Mouse (Mus musculus): ENCODE results near the gene Ptgdr2. TPM values are rescaled to one million over a fixed set of nuclear protein-coding genes. Genes with fewer than 3 reads are reported as not detected.

Gene Ptgdr2
- polyA plus RNA-seq (2015; fragmentation: Illumina TruSeq; extraction: RNeasy Lipid Tissue Mini Kit (QIAGEN cat#74804); ENCODE audit: insufficient read depth, low read depth, low replicate concordance): not detected

GRCm38 (mm10) chr19:10937110-10937563 lies at the start of gene Ptgdr2:
Gene Ptgdr2 (plus strand): TSS chr19:10937160.

GRCm38 (mm10) chr19:10895016-10895528 lies 41.9 kb upstream of the Ptgdr2 start, which contains the start of gene Prpf19:
Gene Prpf19 (plus strand): TSS chr19:10895231.

GRCm38 (mm10) chr19:10920532-10920931 lies 16.4 kb upstream of the Ptgdr2 start, which contains the start of gene Zp1:
Gene Zp1 (minus strand): TSS chr19:10920632.

GRCm38 (mm10) chr19:10949112-10949511 lies 12.2 kb downstream of the Ptgdr2 start, which contains the start of gene Ccdc86:
Gene Ccdc86 (minus strand): TSS chr19:10949266.

GRCm38 (mm10) chr19:10974238-10974865 lies 37.4 kb downstream of the Ptgdr2 start, which contains the start of gene Ms4a10:
Gene Ms4a10 (minus strand): TSS chr19:10974670.

Other genes with a start within 250 kb of the Ptgdr2 start
- gene Vps37c, start 248.4 kb upstream of the Ptgdr2 start, polyA plus RNA-seq (2015; fragmentation: Illumina TruSeq; extraction: RNeasy Lipid Tissue Mini Kit (QIAGEN cat#74804); ENCODE audit: insufficient read depth, low read depth, low replicate concordance): 9.0 TPM
- 0.52 TPM for gene Cd5, start 198.2 kb upstream of the Ptgdr2 start, polyA plus RNA-seq (2015; fragmentation: Illumina TruSeq; extraction: RNeasy Lipid Tissue Mini Kit (QIAGEN cat#74804); ENCODE audit: insufficient read depth, low read depth, low replicate concordance)
- gene Cd6, start 107.1 kb upstream of the Ptgdr2 start, polyA plus RNA-seq (2015; fragmentation: Illumina TruSeq; extraction: RNeasy Lipid Tissue Mini Kit (QIAGEN cat#74804); ENCODE audit: insufficient read depth, low read depth, low replicate concordance): not detected
- 0.63 TPM for gene Slc15a3, start 97.4 kb upstream of the Ptgdr2 start, polyA plus RNA-seq (2015; fragmentation: Illumina TruSeq; extraction: RNeasy Lipid Tissue Mini Kit (QIAGEN cat#74804); ENCODE audit: insufficient read depth, low read depth, low replicate concordance)
- 2.2 TPM for gene Tmem132a, start 67.2 kb upstream of the Ptgdr2 start, polyA plus RNA-seq (2015; fragmentation: Illumina TruSeq; extraction: RNeasy Lipid Tissue Mini Kit (QIAGEN cat#74804); ENCODE audit: insufficient read depth, low read depth, low replicate concordance)
- gene Tmem109, start 55.2 kb upstream of the Ptgdr2 start, polyA plus RNA-seq (2015; fragmentation: Illumina TruSeq; extraction: RNeasy Lipid Tissue Mini Kit (QIAGEN cat#74804); ENCODE audit: insufficient read depth, low read depth, low replicate concordance): 27.1 TPM
- gene Prpf19, start 41.9 kb upstream of the Ptgdr2 start, polyA plus RNA-seq (2015; fragmentation: Illumina TruSeq; extraction: RNeasy Lipid Tissue Mini Kit (QIAGEN cat#74804); ENCODE audit: insufficient read depth, low read depth, low replicate concordance): 27.3 TPM
- gene Zp1, start 16.5 kb upstream of the Ptgdr2 start, polyA plus RNA-seq (2015; fragmentation: Illumina TruSeq; extraction: RNeasy Lipid Tissue Mini Kit (QIAGEN cat#74804); ENCODE audit: insufficient read depth, low read depth, low replicate concordance): not detected
- gene Ccdc86, start 12.1 kb downstream of the Ptgdr2 start, polyA plus RNA-seq (2015; fragmentation: Illumina TruSeq; extraction: RNeasy Lipid Tissue Mini Kit (QIAGEN cat#74804); ENCODE audit: insufficient read depth, low read depth, low replicate concordance): 1.2 TPM
- not detected for gene Ms4a10, start 37.5 kb downstream of the Ptgdr2 start, polyA plus RNA-seq (2015; fragmentation: Illumina TruSeq; extraction: RNeasy Lipid Tissue Mini Kit (QIAGEN cat#74804); ENCODE audit: insufficient read depth, low read depth, low replicate concordance)
- gene Ms4a15, start 56.1 kb downstream of the Ptgdr2 start, polyA plus RNA-seq (2015; fragmentation: Illumina TruSeq; extraction: RNeasy Lipid Tissue Mini Kit (QIAGEN cat#74804); ENCODE audit: insufficient read depth, low read depth, low replicate concordance): not detected
- not detected for gene Ms4a18, start 80.9 kb downstream of the Ptgdr2 start, polyA plus RNA-seq (2015; fragmentation: Illumina TruSeq; extraction: RNeasy Lipid Tissue Mini Kit (QIAGEN cat#74804); ENCODE audit: insufficient read depth, low read depth, low replicate concordance)
- not detected for gene Ms4a8a, start 143.9 kb downstream of the Ptgdr2 start, polyA plus RNA-seq (2015; fragmentation: Illumina TruSeq; extraction: RNeasy Lipid Tissue Mini Kit (QIAGEN cat#74804); ENCODE audit: insufficient read depth, low read depth, low replicate concordance)
- gene 1700017D01Rik, start 193.7 kb downstream of the Ptgdr2 start, polyA plus RNA-seq (2015; fragmentation: Illumina TruSeq; extraction: RNeasy Lipid Tissue Mini Kit (QIAGEN cat#74804); ENCODE audit: insufficient read depth, low read depth, low replicate concordance): not detected
- gene 1700025F22Rik, start 228.2 kb downstream of the Ptgdr2 start, polyA plus RNA-seq (2015; fragmentation: Illumina TruSeq; extraction: RNeasy Lipid Tissue Mini Kit (QIAGEN cat#74804); ENCODE audit: insufficient read depth, low read depth, low replicate concordance): not detected

All from pancreas, adult 10 weeks (tissue).